Mouse (Mus musculus) ES-Bruce4 (cell line): ENCODE measurements around the gene Ppp4r3a. TPM values are rescaled to one million over a fixed set of nuclear protein-coding genes. Genes with fewer than 3 reads are reported as not detected.

ENCODE experiments used
- H3K27ac ChIP-seq: 2 replicates; pipeline ENCODE4 v1.5.1; 2012; ENCODE audit warnings: low read length, inconsistent platforms; ENCODE audit not compliant: insufficient read depth
- H3K27me3 ChIP-seq: 2 replicates; pipeline ENCODE4 v1.6.1; 2012; ENCODE audit warnings: mild to moderate bottlenecking, low read length, inconsistent platforms; ENCODE audit not compliant: control insufficient read depth, poor library complexity, insufficient read depth, severe bottlenecking
- H3K36me3 ChIP-seq: 2 replicates; pipeline ENCODE4 v1.6.1; 2012; ENCODE audit warnings: inconsistent platforms, mild to moderate bottlenecking, low read length, moderate library complexity; ENCODE audit not compliant: control insufficient read depth, poor library complexity, insufficient read depth, severe bottlenecking
- H3K4me1 ChIP-seq: one replicate; pipeline ENCODE4 v1.8.1; 2011; ENCODE audit warnings: low read length; ENCODE audit not compliant: control insufficient read depth, insufficient read depth
- H3K4me3 ChIP-seq: 2 replicates; pipeline ENCODE4 v1.5.1; 2011; ENCODE audit warnings: low read depth, mild to moderate bottlenecking, low read length
- H3K9ac ChIP-seq: 2 replicates; pipeline ENCODE4 v1.6.1; 2012; ENCODE audit warnings: low read depth, mild to moderate bottlenecking, inconsistent platforms; ENCODE audit not compliant: poor library complexity, severe bottlenecking
- H3K9me3 ChIP-seq: replicated peaks from 2 replicates; pipeline ENCODE4 v1.6.1; 2012; ENCODE audit warnings: mild to moderate bottlenecking, low read length, inconsistent platforms; ENCODE audit not compliant: control insufficient read depth, poor library complexity, insufficient read depth, severe bottlenecking
- CTCF ChIP-seq: IDR thresholded peaks from one replicate; pipeline ENCODE4 v1.8.1; 2011; ENCODE audit warnings: low read depth, low read length
- EP300 ChIP-seq: IDR thresholded peaks from 2 replicates; pipeline ENCODE4 v1.6.1; 2011; ENCODE audit warnings: low read depth, low read length; ENCODE audit not compliant: insufficient read depth
- POLR2A ChIP-seq: IDR thresholded peaks from one replicate; pipeline ENCODE4 v1.8.1; 2011; ENCODE audit warnings: low read length; ENCODE audit not compliant: insufficient read depth
- polyA plus RNA-seq: library from polyadenylated mRNA; stranded (reverse); fragments of >200 nt; gene quantifications from 2 replicates; pipeline ENCODE4 v1.2.4, GENCODE M21; 2011; ENCODE audit warnings: low read depth; ENCODE audit not compliant: missing spikeins, insufficient read depth, insufficient read length

Gene Ppp4r3a
- polyA plus RNA-seq, 1 experiment = 144 TPM

GRCm38 (mm10) chr12:101011017-101011416 lies 72.5 kb downstream of the Ppp4r3a start:
- Histone ChIP-seq H3K27me3 (no peaks in the 10 kb centered on the region), H3K4me1 (peaks cover 22% of the 10 kb centered on the region), H3K9ac (no peak overlapping the region), H3K27ac (peak overlapping the region; percentile 72), H3K9me3 (no peaks in the 10 kb centered on the region), H3K4me3 (no peak overlapping the region), H3K36me3 (no peaks in the 10 kb centered on the region)
- TF ChIP-seq EP300 (no peak), POLR2A (no peak), CTCF (no peak)

GRCm38 (mm10) chr12:101010148-101010920 lies 73.2 kb downstream of the Ppp4r3a start:
- H3K4me3 ChIP-seq = no peak overlapping the region
- peaks cover 22% of the 10 kb centered on the region for H3K4me1 ChIP-seq
- H3K9me3 ChIP-seq = no peaks in the 10 kb centered on the region

GRCm38 (mm10) chr12:101009225-101009624 lies 74.3 kb downstream of the Ppp4r3a start:
- no peaks in the 10 kb centered on the region for H3K27me3 ChIP-seq
- H3K9ac ChIP-seq = no peak overlapping the region
- no peak overlapping the region for H3K4me3 ChIP-seq
- no peak for TF ChIP-seq POLR2A
- no peak for TF ChIP-seq EP300
- TF ChIP-seq CTCF = no peak
- H3K9me3 ChIP-seq = no peaks in the 10 kb centered on the region
- H3K27ac ChIP-seq = peak overlapping the region; percentile 83
- H3K36me3 ChIP-seq = no peaks in the 10 kb centered on the region
- peaks cover 20% of the 10 kb centered on the region for H3K4me1 ChIP-seq

More at GRCm38 (mm10) chr12:101010148-101010920, 73.2 kb downstream of the Ppp4r3a start:
- H3K27me3 ChIP-seq = no peaks in the 10 kb centered on the region
- H3K9ac ChIP-seq = no peak overlapping the region
- TF ChIP-seq EP300 (peak; percentile 74; the same call in 1 of the 2 replicates), CTCF (no peak)
- no peaks in the 10 kb centered on the region for H3K36me3 ChIP-seq
- H3K27ac ChIP-seq = peak overlapping the region; percentile 72

GRCm38 (mm10) chr12:101008648-101009047 lies 74.9 kb downstream of the Ppp4r3a start:
- Histone ChIP-seq H3K27ac (peak overlapping the region; percentile 83), H3K4me1 (peaks cover 18% of the 10 kb centered on the region), H3K4me3 (no peak overlapping the region), H3K36me3 (no peaks in the 10 kb centered on the region), H3K9me3 (no peaks in the 10 kb centered on the region), H3K27me3 (no peaks in the 10 kb centered on the region), H3K9ac (no peak overlapping the region)
- TF ChIP-seq EP300 (peak; percentile 92), CTCF (no peak)

- Histone ChIP-seq H3K9ac (0 out of 2 replicates have a peak overlapping the region, but pooled peaks have one; percentile 3), H3K4me1 (peaks cover 21% of the 10 kb centered on the region), H3K36me3 (no peaks in the 10 kb centered on the region), H3K4me3 (peak overlapping the region; percentile 7), H3K27ac (peak overlapping the region; percentile 83), H3K9me3 (no peaks in the 10 kb centered on the region), H3K27me3 (no peaks in the 10 kb centered on the region)
- no peak for TF ChIP-seq CTCF
- peak; percentile 72 for TF ChIP-seq EP300
- TF ChIP-seq POLR2A = no peak
Measured at GRCm38 (mm10) chr12:101007968-101008481, 75.5 kb downstream of the Ppp4r3a start.

GRCm38 (mm10) chr12:101007427-101007826 lies 76.1 kb downstream of the Ppp4r3a start:
- Histone ChIP-seq H3K27me3 (no peaks in the 10 kb centered on the region), H3K9me3 (no peaks in the 10 kb centered on the region), H3K36me3 (no peaks in the 10 kb centered on the region), H3K4me1 (peaks cover 21% of the 10 kb centered on the region), H3K27ac (peak overlapping the region; percentile 83), H3K4me3 (0 out of 2 replicates have a peak overlapping the region, but pooled peaks have one; percentile 24), H3K9ac (no peak overlapping the region)
- no peak for TF ChIP-seq EP300
- TF ChIP-seq CTCF = no peak
- no peak for TF ChIP-seq POLR2A
